Mouse (Mus musculus) adrenal gland, adult (tissue): ENCODE measurements around the gene Bcor.
A peak's percentile ranks its signal among the peaks of the same experiment; 100 is the strongest.

Experiments used
- DNase-seq, 2 experiments: peaks; one replicate each; pipeline ENCODE4 v3.0.0; 2022 to 2023; ENCODE audit warnings: low spot score in 1 of 2; ENCODE audit not compliant: inconsistent age in 2 of 2

Gene Bcor

GRCm38 (mm10) chrX:12007832-12008540 is 152.2 kb downstream of the Bcor start:
- no peak for DNase-seq

- peak; percentile 75 to 88 for DNase-seq
These were observed 153.0 kb downstream of the Bcor start for GRCm38 (mm10) chrX:12006882-12007753.

- peak; percentile 75 to 85 for DNase-seq
These were observed 153.9 kb downstream of the Bcor start for GRCm38 (mm10) chrX:12006031-12006881.

- DNase-seq, result peak; percentile 49 to 80
These were observed 154.7 kb downstream of the Bcor start for GRCm38 (mm10) chrX:12005181-12006030.

GRCm38 (mm10) chrX:12004416-12004815 is 155.7 kb downstream of the Bcor start:
- no peak for DNase-seq

- no peak for DNase-seq
These were observed 156.2 kb downstream of the Bcor start for GRCm38 (mm10) chrX:12003947-12004346.

GRCm38 (mm10) chrX:12003539-12003938 is 156.6 kb downstream of the Bcor start:
- no peak for DNase-seq

- no peak for DNase-seq
These were observed 157.0 kb downstream of the Bcor start for GRCm38 (mm10) chrX:12003106-12003505.

GRCm38 (mm10) chrX:12002596-12002995 is 157.6 kb downstream of the Bcor start:
- no peak for DNase-seq

- DNase-seq, result no peak
These were observed 158.2 kb downstream of the Bcor start for GRCm38 (mm10) chrX:12001969-12002368.

GRCm38 (mm10) chrX:12001336-12001735 is 158.8 kb downstream of the Bcor start:
- DNase-seq, result no peak

GRCm38 (mm10) chrX:12000620-12001019 is 159.5 kb downstream of the Bcor start:
- DNase-seq, result no peak

- no peak for DNase-seq
These were observed 160.2 kb downstream of the Bcor start for GRCm38 (mm10) chrX:11999951-12000350.

GRCm38 (mm10) chrX:11998934-11999336 is 161.2 kb downstream of the Bcor start:
- DNase-seq, result peak; percentile 75 to 81

GRCm38 (mm10) chrX:11996891-11997290 is 163.3 kb downstream of the Bcor start:
- DNase-seq, result peak in 1 of 2 experiments; percentile 46

- peak in 1 of 2 experiments; percentile 62 for DNase-seq
These were observed 163.7 kb downstream of the Bcor start for GRCm38 (mm10) chrX:11996489-11996888.

- DNase-seq, result no peak
These were observed 166.3 kb downstream of the Bcor start for GRCm38 (mm10) chrX:11993641-11994419.

- DNase-seq, result no peak
These were observed 170.7 kb downstream of the Bcor start for GRCm38 (mm10) chrX:11989471-11989870.

GRCm38 (mm10) chrX:11988191-11988896 is 171.8 kb downstream of the Bcor start:
- no peak for DNase-seq
